Mouse (Mus musculus): Measurements from ENCODE around the gene Arap1.

- TF ChIP-seq CTCF (conservative IDR thresholded peaks at IDR 0.05; ENCODE audit: low read length): no peak
- no peak for TF ChIP-seq NANOG (IDR thresholded peaks at IDR 0.05; ENCODE audit: borderline replicate concordance, low read length)
Measured at GRCm38 (mm10) chr7:101394569-101394968, 46.7 kb downstream of the Arap1 start.
